Mouse (Mus musculus) neutrophil, adult 5-6 weeks (primary cell): ENCODE data around the gene Dffb. TPM values are rescaled to one million over a fixed set of nuclear protein-coding genes. Genes with fewer than 3 reads are reported as not detected.
"Not testable (repeated sequence)": the region's sequence is repeated elsewhere in the genome, so short reads cannot be mapped to it uniquely, and the experiment has no call there.

Experiments used
- ATAC-seq: fragments of 151-379, 151-347 bp; 2 replicates; pipeline ENCODE4 v1.8.0; 2017; ENCODE audit warnings: mild to moderate bottlenecking, moderate TSS enrichment; ENCODE audit not compliant: insufficient number of reproducible peaks, poor library complexity, low FRiP score, severe bottlenecking; ENCODE audit errors: extremely low read depth
- total RNA-seq: library from RNA; stranded (forward); fragments of 200-1000 nt; gene quantifications from 2 replicates; pipeline ENCODE4 v1.2.3, GENCODE M21; 2017

Gene Dffb
- total RNA-seq, 1 experiment from 2014 or later = 11.4 TPM

GRCm38 (mm10) chr4:153975292-153975662 is 351 bp upstream of the Dffb start:
- no peak for ATAC-seq

DNA sequence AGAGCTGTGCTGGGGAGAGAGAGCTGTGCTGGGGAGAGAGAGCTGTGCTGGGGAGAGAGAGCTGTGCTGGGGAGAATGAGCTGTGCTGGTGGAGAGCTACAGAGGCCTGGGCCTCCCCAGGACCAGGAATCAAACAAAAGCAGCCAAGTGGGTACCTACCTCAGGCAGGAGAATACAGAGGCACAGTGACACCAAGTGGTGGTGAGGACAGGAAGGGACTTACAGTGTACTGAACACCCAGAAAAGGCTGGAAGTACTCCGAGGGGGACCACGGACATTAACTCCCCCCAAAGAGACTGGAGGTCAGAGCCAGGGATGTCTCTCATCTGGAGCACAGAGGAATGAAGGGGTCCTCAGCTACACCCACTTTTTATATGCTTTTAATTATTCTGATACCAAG is 6.9 kb downstream of the Dffb start:
- no peak for ATAC-seq

- no peak for ATAC-seq
Observed at GRCm38 (mm10) chr4:153967556-153967955, 7.4 kb downstream of the Dffb start.

GRCm38 (mm10) chr4:153966651-153967050 is 8.3 kb downstream of the Dffb start:
- ATAC-seq = no peak

GRCm38 (mm10) chr4:153962631-153963030 is 12.3 kb downstream of the Dffb start:
- ATAC-seq = no peak

- no peak for ATAC-seq
Observed at GRCm38 (mm10) chr4:153957444-153958250, 17.3 kb downstream of the Dffb start.

DNA sequence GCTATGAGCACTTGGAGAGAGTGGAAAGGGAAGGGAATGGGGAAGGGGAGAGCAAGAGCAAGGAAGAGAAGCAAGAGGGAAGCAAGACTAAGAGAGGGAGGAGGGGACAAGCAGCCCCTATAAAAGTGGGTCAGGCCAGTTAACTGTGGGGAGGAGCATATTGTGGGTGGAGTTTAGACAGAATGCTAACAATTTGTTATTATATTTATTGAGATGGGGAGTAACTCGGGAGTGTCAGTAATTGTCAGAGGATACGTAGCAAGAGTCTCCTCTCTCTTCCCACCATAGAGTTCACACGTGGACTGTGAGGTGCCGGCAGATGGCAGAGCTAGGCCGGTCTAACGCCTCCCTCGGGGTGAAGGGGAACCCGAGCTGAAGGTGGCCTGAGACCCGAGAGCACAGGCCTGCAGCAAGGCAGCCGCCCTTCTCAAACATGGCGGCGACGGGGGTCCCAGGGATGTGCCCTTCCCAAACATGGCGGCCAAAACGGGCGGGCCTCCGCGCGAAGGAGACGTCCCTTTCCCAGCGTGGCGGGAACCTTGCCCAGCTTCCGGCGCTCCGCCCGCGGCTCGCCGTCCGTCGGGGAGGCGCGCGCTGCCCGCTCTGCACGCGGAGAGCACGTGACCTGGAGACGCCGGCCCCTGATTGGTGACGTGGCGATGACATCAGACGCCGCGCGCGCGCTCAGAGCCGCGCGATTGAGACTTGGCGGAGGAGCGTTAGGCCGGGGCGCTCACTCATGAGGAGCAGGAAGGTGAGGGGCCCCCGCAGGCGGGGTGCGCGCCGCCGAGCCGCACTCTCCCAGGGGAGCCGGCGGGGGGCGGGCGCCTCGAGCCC is 18.1 kb downstream of the Dffb start, which contains the start of gene A430005L14Rik:
A430005L14Rik (plus strand) TSS at position 669 of the 837 bp plus-strand sequence.
- ATAC-seq = peak; percentile 80

- no peak for ATAC-seq
Observed at GRCm38 (mm10) chr4:153955651-153956050, 19.3 kb downstream of the Dffb start.

DNA sequence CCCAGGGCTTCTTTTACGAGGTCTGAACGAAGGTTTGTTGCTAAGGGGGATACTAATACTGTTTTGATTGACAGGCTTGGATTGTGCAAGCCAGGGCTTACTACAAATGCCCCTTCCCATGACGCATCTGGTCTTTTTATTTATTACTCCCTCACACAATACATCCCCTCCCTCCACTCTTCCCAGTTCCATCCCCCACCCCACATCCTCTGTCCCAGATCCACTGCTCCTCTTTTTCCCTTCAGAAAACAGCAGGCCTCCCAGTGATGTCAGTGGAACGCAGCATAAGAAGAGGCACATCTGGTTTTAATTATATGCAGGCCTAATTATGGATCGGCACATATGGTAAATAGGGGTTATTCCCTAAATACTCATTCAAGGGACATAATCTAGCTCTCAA is 23.2 kb downstream of the Dffb start:
- no peak for ATAC-seq

DNA sequence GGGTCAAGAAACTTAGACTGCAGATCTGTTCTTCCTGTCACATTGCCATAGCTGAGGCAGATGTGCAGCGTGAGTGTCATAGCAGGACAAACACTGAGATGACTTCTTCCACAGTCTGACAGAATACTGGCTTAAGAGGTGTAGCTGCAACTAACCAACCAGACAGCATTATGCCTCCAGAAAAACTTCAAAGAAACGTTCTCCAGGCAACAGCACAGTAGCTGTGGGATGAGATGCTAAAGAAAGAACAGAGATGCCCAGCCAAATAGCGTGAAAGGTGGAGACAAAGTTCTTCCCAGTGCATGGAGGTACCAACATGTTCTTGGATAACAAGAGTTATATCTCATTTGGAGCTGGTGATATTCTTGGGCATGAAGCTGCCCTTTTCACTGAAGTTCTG is 23.8 kb downstream of the Dffb start:
- ATAC-seq = no peak

DNA sequence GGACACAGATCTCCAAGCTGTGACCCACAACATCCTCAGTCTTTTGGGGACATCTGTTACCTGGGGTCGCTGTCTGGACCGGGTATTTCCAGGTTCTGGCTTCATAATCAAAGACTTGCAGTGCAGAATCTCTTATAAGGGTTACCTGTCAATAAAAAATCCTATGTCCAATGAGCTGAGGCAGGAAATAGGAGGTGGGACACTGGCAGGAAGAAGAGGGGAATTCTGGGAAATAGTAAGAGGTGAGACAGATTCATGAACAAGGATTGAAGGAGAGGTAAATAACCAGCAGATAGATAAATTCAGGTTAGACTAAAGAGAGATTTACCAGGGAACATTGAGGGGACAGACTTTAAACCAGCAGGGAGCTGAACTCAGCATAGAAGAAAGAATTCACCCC is 24.6 kb downstream of the Dffb start:
- ATAC-seq = no peak

- ATAC-seq = no peak
Observed at GRCm38 (mm10) chr4:153945741-153946140, 29.2 kb downstream of the Dffb start.

DNA sequence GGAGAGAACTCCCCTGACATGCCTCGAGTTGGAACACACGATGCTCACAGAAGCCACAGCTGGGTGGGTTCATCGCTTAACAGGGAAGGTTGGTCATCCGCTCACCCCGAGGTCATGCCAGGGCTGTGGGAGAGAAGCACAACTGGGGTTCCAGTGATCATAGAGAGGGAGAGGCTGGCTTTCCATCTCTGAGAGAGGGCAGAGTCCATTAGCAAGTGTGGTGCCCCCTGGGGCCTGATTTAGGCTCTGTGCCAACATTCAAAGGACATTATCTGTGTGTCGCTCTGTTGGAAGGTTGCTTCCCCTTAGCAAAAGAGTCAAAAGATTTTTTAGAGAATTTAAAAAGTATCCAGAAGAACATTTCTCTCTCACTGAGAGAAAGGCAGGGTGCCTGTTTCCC is 30.7 kb downstream of the Dffb start:
- ATAC-seq = no peak

GRCm38 (mm10) chr4:153943243-153943642 is 31.7 kb downstream of the Dffb start:
- no peak for ATAC-seq

GRCm38 (mm10) chr4:153929921-153930320 is 45.0 kb downstream of the Dffb start:
- ATAC-seq = no peak

DNA sequence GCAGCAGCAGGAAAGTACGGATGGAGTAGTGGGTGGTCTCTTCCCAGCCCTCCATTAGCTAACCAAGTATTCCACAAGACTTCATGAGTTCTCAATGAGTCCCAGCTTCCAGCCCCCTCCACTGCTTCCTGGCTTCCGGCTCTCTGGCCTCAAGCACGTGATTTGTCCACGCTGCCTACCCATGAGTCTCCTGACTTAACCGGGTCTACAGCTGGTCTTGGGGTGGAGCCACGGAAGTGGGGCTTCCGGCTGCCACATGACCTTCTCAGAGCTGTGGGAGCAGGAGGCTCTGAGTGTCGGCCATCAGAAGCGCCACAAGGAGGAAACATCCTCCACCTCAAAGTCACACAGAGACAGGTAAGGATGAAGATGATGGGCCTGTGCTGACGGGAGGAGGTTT is 45.5 kb downstream of the Dffb start:
- ATAC-seq = no peak

DNA sequence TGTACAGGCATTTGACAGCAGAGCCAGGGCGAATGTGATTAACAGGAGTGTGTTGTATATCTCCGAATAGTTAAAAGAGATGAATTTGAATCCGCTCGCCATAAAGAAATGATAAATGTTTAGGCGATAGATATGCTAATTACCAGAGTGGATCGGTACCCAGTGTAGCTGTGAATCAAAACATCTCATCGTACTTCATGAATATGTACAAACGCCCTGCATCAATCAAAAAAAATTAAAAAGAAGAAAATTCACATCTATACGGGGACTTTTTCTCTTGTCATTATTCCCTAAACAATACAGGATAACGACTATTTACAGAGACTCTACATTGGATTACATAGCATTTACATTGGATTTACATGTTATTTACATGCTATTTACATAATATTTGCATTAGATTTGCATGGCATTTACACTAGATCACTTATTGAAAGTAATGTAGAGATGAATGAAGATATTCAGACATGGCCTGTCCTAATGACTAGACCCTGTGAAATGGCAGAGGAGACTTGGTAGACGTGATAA is 46.1 kb downstream of the Dffb start:
- no peak for ATAC-seq

- not testable (repeated sequence) for ATAC-seq
Observed at GRCm38 (mm10) chr4:153922090-153922489, 52.8 kb downstream of the Dffb start.

DNA sequence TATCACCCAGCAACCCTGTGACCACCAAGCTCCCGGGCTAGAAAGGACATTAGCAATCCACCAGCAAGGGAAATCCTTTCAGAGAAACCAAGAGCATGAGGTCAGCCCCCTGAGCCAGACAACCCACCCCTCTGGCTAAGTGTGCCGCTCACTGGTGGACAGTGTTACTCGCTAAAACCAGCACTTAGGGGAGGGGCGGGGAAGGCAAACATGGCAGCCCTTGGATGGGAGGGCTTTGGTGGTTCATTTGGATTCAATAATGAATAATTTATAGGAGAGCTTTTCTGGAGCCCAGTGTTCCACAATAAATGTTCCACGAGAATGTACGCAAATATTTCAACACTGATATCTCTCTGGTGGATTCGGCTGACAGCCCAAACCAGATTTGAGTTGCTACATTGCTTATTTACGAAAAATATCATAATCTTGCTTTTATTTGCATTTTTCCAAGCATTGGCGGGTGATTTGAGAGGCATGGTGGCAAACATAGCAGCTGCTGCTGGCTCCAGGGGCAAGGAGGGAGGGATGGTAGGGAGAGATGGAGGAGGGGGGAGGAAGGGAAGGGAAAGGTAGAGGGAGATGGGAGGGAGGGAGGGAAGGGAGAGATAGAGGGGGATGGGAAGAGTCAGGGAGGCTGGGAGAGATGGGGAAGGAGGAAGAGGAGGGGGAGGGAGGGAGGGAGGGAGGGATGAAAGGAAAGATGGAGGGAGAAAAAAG is 54.3 kb downstream of the Dffb start:
- no peak for ATAC-seq
